Mouse (Mus musculus): ENCODE results near the gene Top3b.

DNA sequence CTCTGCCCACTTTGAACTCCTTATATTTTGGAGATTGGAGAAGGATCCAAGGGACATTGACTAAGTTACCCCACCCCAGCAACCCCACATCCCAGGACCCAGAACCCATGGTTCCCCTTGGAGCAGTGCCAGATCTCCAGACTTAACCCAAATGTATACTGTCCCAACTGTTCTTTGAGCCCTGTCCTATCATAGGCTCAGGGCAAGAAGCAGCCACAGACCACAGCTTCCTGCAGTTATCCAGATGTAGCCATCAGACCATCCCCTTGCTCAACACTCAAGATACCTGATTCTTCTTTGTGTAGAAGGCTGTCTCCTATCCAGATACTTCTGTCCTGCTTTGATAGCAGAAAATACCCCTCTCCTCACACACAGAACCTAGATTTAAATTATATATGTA, 5.3 kb upstream of the Top3b start:
- TF ChIP-seq CTCF (IDR thresholded peaks at IDR 0.05; ENCODE audit: low read depth) (no peak), EP300 (IDR thresholded peaks at IDR 0.05; ENCODE audit: low read depth) (0 out of 2 replicates have a peak, but pooled peaks have one; percentile 15)

Data from liver, embryonic 14.5 days (tissue).